Mouse (Mus musculus): Measurements from ENCODE around the gene Mrgpra3. TPM values are rescaled to one million over a fixed set of nuclear protein-coding genes. Genes with fewer than 3 reads are reported as not detected.

The Mrgpra3 gene
- not detected in 2 replicates for polyA plus RNA-seq (2015; fragmentation: Nextera tagmentation; extraction: Ambion mirVana)

GRCm38 (mm10) chr7:47601272-47601671, at the start of gene Mrgpra3:
Gene Mrgpra3 (minus strand): TSS chr7:47601372.
- no peak within 1 kb of the TSS for H3K9ac ChIP-seq
- H3K27ac ChIP-seq (replicated peaks) = no peak within 1 kb of the TSS
- H3K36me3 ChIP-seq = no peaks in the 10 kb centered on the region
- H3K4me2 ChIP-seq = no peak within 1 kb of the TSS
- no peaks in the 10 kb centered on the region for H3K27me3 ChIP-seq (replicated peaks)
- no peak for ATAC-seq (ENCODE audit: extremely low read depth, insufficient number of reproducible peaks, low FRiP score, low TSS enrichment)
- H3K4me1 ChIP-seq = no peaks in the 10 kb centered on the region
- 51% methylated on average over 2 of the region's 2 CpGs for WGBS
- H3K9me3 ChIP-seq = peaks cover 57% of the 10 kb centered on the region; the same call in 1 of the 2 replicates
- H3K4me3 ChIP-seq = no peak within 1 kb of the TSS

Other genes with a start within 250 kb of the Mrgpra3 start
- not detected in 2 replicates for gene Mrgpra1, start 247.1 kb downstream of the Mrgpra3 start, polyA plus RNA-seq (2015; fragmentation: Nextera tagmentation; extraction: Ambion mirVana)
- gene Mrgpra2a, start 149.2 kb downstream of the Mrgpra3 start, polyA plus RNA-seq (2015; fragmentation: Nextera tagmentation; extraction: Ambion mirVana) = not detected in 2 replicates
- not detected in 2 replicates for gene Mrgpra2b, start 72.5 kb downstream of the Mrgpra3 start, polyA plus RNA-seq (2015; fragmentation: Nextera tagmentation; extraction: Ambion mirVana)